Mouse (Mus musculus): ENCODE measurements around the gene Rtl6. TPM values are rescaled to one million over a fixed set of nuclear protein-coding genes. Genes with fewer than 3 reads are reported as not detected.

The Rtl6 gene
- polyA plus RNA-seq, 1 experiment from 2014 or later = 14.2 TPM

GRCm38 (mm10) chr15:84551065-84551464 lies 6.6 kb downstream of the Rtl6 start:
- no peak for ATAC-seq (ENCODE audit: insufficient number of reproducible peaks, low FRiP score, low TSS enrichment, low read depth)
- H3K9ac ChIP-seq (ENCODE audit: low read length) = no peak overlapping the region
- WGBS = 84% methylated on average over 4 of the region's 4 CpGs

GRCm38 (mm10) chr15:84549291-84549797 lies 8.3 kb downstream of the Rtl6 start:
- Histone ChIP-seq H3K27me3 (ENCODE audit: control insufficient read depth, insufficient read depth, low read length) (no peaks in the 10 kb centered on the region), H3K36me3 (ENCODE audit: control insufficient read depth, insufficient read depth, low read length) (no peaks in the 10 kb centered on the region), H3K4me3 (ENCODE audit: low read depth, low read length) (no peak overlapping the region), H3K27ac (replicated peaks; ENCODE audit: low read depth, low read length) (no peak overlapping the region), H3K4me2 (ENCODE audit: low read depth, severe bottlenecking) (no peak overlapping the region), H3K9ac (ENCODE audit: low read length) (no peak overlapping the region), H3K4me1 (ENCODE audit: control insufficient read depth, insufficient read depth, low read length) (no peaks in the 10 kb centered on the region), H3K9me3 (ENCODE audit: control insufficient read depth, low read length) (no peaks in the 10 kb centered on the region)
- no peak for ATAC-seq (ENCODE audit: insufficient number of reproducible peaks, low FRiP score, low TSS enrichment, low read depth)
- DNase-seq (ENCODE audit: low spot score) = no peak
- WGBS = 87% methylated on average over 6 of the region's 6 CpGs

More at GRCm38 (mm10) chr15:84551065-84551464, 6.6 kb downstream of the Rtl6 start:
- no peaks in the 10 kb centered on the region for H3K9me3 ChIP-seq (ENCODE audit: control insufficient read depth, low read length)
- peaks cover 3% of the 10 kb centered on the region; the same call in 1 of the 2 replicates for H3K36me3 ChIP-seq (ENCODE audit: control insufficient read depth, insufficient read depth, low read length)
- no peak overlapping the region for H3K4me2 ChIP-seq (ENCODE audit: low read depth, severe bottlenecking)
- H3K4me1 ChIP-seq (ENCODE audit: control insufficient read depth, insufficient read depth, low read length) = no peaks in the 10 kb centered on the region
- H3K27ac ChIP-seq (replicated peaks; ENCODE audit: low read depth, low read length) = no peak overlapping the region
- no peaks in the 10 kb centered on the region for H3K27me3 ChIP-seq (ENCODE audit: control insufficient read depth, insufficient read depth, low read length)
- no peak for DNase-seq (ENCODE audit: low spot score)
- no peak overlapping the region for H3K4me3 ChIP-seq (ENCODE audit: low read depth, low read length)

- ATAC-seq (ENCODE audit: insufficient number of reproducible peaks, low FRiP score, low TSS enrichment, low read depth) (no peak), DNase-seq (ENCODE audit: low spot score) (no peak)
- no peaks in the 10 kb centered on the region for H3K4me1 ChIP-seq (ENCODE audit: control insufficient read depth, insufficient read depth, low read length)
- H3K9ac ChIP-seq (ENCODE audit: low read length) = no peak overlapping the region
- no peak overlapping the region for H3K4me2 ChIP-seq (ENCODE audit: low read depth, severe bottlenecking)
- no peaks in the 10 kb centered on the region for H3K27me3 ChIP-seq (ENCODE audit: control insufficient read depth, insufficient read depth, low read length)
- H3K27ac ChIP-seq (replicated peaks; ENCODE audit: low read depth, low read length) = no peak overlapping the region
- no peaks in the 10 kb centered on the region for H3K9me3 ChIP-seq (ENCODE audit: control insufficient read depth, low read length)
- WGBS = 94% methylated on average over 3 of the region's 3 CpGs
- no peak overlapping the region for H3K4me3 ChIP-seq (ENCODE audit: low read depth, low read length)
- H3K36me3 ChIP-seq (ENCODE audit: control insufficient read depth, insufficient read depth, low read length) = no peaks in the 10 kb centered on the region
Measured at GRCm38 (mm10) chr15:84546028-84546427, 11.6 kb downstream of the Rtl6 start.

DNA sequence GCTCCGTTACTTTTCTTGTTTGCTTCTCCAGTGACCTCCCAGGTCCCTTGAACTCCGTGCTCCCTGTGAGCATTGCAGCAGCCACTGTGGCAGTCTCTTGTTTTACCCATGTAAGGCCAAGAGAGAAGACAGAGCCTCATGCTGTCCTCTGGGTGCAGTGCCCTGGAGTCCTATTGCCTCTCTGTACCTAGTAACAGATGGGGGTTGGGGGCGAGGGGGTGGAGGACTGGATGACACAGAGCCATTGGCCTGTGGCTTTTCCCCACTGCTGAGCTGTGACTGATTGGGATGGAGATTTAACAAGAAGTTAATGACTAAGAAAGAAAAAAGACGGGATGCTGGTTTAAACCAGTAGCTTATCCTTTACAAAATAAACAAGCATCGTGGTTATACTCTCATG lies 16.4 kb downstream of the Rtl6 start:
- Histone ChIP-seq H3K4me3 (ENCODE audit: low read depth, low read length) (no peak overlapping the region), H3K9me3 (ENCODE audit: control insufficient read depth, low read length) (no peaks in the 10 kb centered on the region), H3K27me3 (ENCODE audit: control insufficient read depth, insufficient read depth, low read length) (no peaks in the 10 kb centered on the region), H3K9ac (ENCODE audit: low read length) (no peak overlapping the region), H3K36me3 (ENCODE audit: control insufficient read depth, insufficient read depth, low read length) (no peaks in the 10 kb centered on the region; the same call in 1 of the 2 replicates), H3K4me1 (ENCODE audit: control insufficient read depth, insufficient read depth, low read length) (no peaks in the 10 kb centered on the region), H3K27ac (replicated peaks; ENCODE audit: low read depth, low read length) (no peak overlapping the region), H3K4me2 (ENCODE audit: low read depth, severe bottlenecking) (no peak overlapping the region)
- no peak for ATAC-seq (ENCODE audit: insufficient number of reproducible peaks, low FRiP score, low TSS enrichment, low read depth)
- no peak for DNase-seq (ENCODE audit: low spot score)
- 72% methylated on average over 5 of the region's 5 CpGs for WGBS

DNA sequence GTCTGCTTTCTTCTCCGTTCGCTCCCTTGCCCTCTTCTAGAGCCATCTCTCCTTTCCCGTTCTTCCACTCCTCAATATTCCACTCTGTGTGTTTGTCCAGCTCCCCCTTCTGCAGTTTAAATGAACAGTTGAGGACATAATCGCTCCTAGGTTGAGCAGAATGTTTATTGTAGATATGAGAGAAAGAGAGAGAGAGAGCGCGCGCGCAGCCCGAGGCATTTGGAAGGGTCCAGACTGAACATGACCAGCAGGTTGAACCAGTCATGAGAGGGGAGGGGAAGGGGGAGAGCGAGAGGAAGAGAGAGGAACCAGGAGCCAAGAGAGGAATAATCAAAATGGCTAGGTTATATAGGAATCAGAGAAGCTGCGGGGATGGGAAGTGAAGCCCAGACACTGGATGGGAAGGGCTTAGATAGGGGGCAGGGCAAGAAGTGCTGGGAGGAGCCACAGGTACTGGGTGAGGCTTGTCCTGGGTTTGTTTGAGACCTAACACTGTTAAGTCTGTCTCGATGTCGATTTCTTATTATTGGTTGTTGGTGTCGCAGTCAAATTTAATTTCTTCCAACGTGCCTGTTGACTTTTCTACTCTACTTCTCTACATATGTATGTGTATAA lies 18.5 kb downstream of the Rtl6 start:
- Histone ChIP-seq H3K9me3 (ENCODE audit: control insufficient read depth, low read length) (no peaks in the 10 kb centered on the region), H3K9ac (ENCODE audit: low read length) (no peak overlapping the region), H3K27ac (replicated peaks; ENCODE audit: low read depth, low read length) (no peak overlapping the region), H3K36me3 (ENCODE audit: control insufficient read depth, insufficient read depth, low read length) (no peaks in the 10 kb centered on the region; the same call in 1 of the 2 replicates), H3K4me2 (ENCODE audit: low read depth, severe bottlenecking) (no peak overlapping the region), H3K4me3 (ENCODE audit: low read depth, low read length) (no peak overlapping the region), H3K27me3 (ENCODE audit: control insufficient read depth, insufficient read depth, low read length) (no peaks in the 10 kb centered on the region), H3K4me1 (ENCODE audit: control insufficient read depth, insufficient read depth, low read length) (no peaks in the 10 kb centered on the region)
- WGBS = 77% methylated on average over 15 of the region's 15 CpGs
- no peak for ATAC-seq (ENCODE audit: insufficient number of reproducible peaks, low FRiP score, low TSS enrichment, low read depth)
- DNase-seq (ENCODE audit: low spot score) = no peak

DNA sequence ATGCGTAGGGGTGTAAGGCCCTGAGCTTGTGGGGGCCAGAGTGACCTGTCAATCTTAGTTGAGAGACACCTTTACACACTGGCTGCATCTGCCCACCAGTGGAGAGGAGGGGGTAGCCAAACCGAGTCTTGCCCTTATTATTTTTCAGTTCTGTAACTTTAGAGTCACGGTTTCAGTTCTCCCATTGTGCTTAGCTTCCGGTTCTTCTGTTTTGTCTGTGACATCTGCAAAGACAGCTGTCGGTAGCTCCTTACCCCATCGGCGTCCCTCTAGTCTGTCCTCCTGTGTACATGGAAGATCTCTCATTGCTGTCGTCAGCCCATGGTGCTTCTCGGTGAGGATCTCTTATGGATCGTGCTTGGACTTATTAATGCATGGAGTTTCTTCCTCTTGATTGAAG lies 20.5 kb downstream of the Rtl6 start:
- no peak overlapping the region for H3K4me2 ChIP-seq (ENCODE audit: low read depth, severe bottlenecking)
- WGBS = 87% methylated on average over 10 of the region's 10 CpGs
- no peaks in the 10 kb centered on the region; the same call in 1 of the 2 replicates for H3K36me3 ChIP-seq (ENCODE audit: control insufficient read depth, insufficient read depth, low read length)
- H3K4me1 ChIP-seq (ENCODE audit: control insufficient read depth, insufficient read depth, low read length) = peaks cover 3% of the 10 kb centered on the region
- ATAC-seq (ENCODE audit: insufficient number of reproducible peaks, low FRiP score, low TSS enrichment, low read depth) (no peak), DNase-seq (ENCODE audit: low spot score) (no peak)
- H3K4me3 ChIP-seq (ENCODE audit: low read depth, low read length) = no peak overlapping the region
- H3K27me3 ChIP-seq (ENCODE audit: control insufficient read depth, insufficient read depth, low read length) = no peaks in the 10 kb centered on the region
- H3K27ac ChIP-seq (replicated peaks; ENCODE audit: low read depth, low read length) = no peak overlapping the region
- H3K9ac ChIP-seq (ENCODE audit: low read length) = no peak overlapping the region
- H3K9me3 ChIP-seq (ENCODE audit: control insufficient read depth, low read length) = no peaks in the 10 kb centered on the region

DNA sequence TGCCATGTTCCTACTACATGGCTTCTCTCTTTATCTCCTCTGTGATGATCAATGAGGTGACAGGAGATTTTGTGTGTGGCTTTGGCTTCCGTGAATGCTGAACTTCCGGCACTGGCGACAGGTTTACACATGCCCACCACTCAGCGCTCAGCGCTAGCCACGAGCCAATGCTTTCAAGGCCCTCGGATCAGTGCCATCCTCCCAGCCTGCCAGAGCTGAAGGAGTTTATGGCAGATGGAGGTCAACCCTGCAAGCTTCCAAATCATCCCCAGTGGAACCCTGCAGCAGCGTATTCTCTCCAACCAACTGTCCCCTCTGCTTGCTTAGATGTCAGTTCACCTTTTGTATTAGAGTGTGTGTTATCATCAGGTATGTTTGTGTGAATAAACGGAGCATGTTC lies 21.0 kb downstream of the Rtl6 start:
- DNase-seq (ENCODE audit: low spot score) = no peak
- H3K4me3 ChIP-seq (ENCODE audit: low read depth, low read length) = no peak overlapping the region
- no peaks in the 10 kb centered on the region; the same call in 1 of the 2 replicates for H3K36me3 ChIP-seq (ENCODE audit: control insufficient read depth, insufficient read depth, low read length)
- H3K9me3 ChIP-seq (ENCODE audit: control insufficient read depth, low read length) = no peaks in the 10 kb centered on the region
- H3K9ac ChIP-seq (ENCODE audit: low read length) = no peak overlapping the region
- 93% methylated on average over 9 of the region's 9 CpGs for WGBS
- no peak overlapping the region for H3K27ac ChIP-seq (replicated peaks; ENCODE audit: low read depth, low read length)
- H3K4me2 ChIP-seq (ENCODE audit: low read depth, severe bottlenecking) = no peak overlapping the region
- no peak for ATAC-seq (ENCODE audit: insufficient number of reproducible peaks, low FRiP score, low TSS enrichment, low read depth)
- no peaks in the 10 kb centered on the region for H3K27me3 ChIP-seq (ENCODE audit: control insufficient read depth, insufficient read depth, low read length)
- H3K4me1 ChIP-seq (ENCODE audit: control insufficient read depth, insufficient read depth, low read length) = peaks cover 3% of the 10 kb centered on the region

DNA sequence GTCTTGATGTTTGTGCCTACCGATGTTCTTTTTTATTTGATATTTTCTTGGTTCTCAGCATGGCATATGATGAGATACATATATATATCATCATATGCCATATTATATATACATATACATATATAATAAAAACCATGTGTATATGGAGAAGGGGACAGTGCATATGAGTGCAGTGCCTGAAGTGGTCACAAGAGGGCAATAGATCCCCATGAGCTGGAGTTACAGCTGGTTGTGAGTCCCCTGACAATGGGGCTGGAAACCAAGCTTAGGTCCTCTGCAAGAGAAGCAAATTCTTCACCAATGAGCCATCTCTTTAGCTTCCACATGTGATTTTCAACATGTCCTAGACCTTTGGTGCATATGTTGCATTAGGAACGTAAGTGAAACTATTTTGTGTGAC lies 21.7 kb downstream of the Rtl6 start:
- Histone ChIP-seq H3K9ac (ENCODE audit: low read length) (no peak overlapping the region), H3K4me3 (ENCODE audit: low read depth, low read length) (no peak overlapping the region), H3K27me3 (ENCODE audit: control insufficient read depth, insufficient read depth, low read length) (no peaks in the 10 kb centered on the region), H3K27ac (replicated peaks; ENCODE audit: low read depth, low read length) (no peak overlapping the region), H3K9me3 (ENCODE audit: control insufficient read depth, low read length) (no peaks in the 10 kb centered on the region), H3K4me2 (ENCODE audit: low read depth, severe bottlenecking) (no peak overlapping the region), H3K36me3 (ENCODE audit: control insufficient read depth, insufficient read depth, low read length) (no peaks in the 10 kb centered on the region; the same call in 1 of the 2 replicates), H3K4me1 (ENCODE audit: control insufficient read depth, insufficient read depth, low read length) (peaks cover 3% of the 10 kb centered on the region)
- no peak for ATAC-seq (ENCODE audit: insufficient number of reproducible peaks, low FRiP score, low TSS enrichment, low read depth)
- 85% methylated on average over 2 of the region's 2 CpGs for WGBS
- no peak for DNase-seq (ENCODE audit: low spot score)

DNA sequence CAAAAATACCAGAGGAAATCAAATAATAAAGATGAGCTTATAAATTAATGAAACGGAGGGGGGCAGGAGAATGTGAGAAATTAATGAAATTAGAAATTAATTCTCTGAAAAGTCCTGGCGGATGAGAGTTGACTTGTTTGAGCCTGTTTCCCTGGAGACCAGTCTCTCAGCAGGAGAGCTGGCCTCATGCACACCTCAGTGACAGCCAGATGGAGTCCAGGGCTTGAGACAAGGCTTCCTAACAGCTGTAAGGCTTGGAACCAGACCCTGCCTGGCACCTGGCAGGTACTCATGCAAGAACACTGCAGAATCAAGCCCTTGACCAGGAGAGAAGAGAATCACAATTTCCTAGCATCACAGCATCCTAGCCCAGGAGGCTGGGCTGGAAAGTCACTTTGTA lies 25.4 kb downstream of the Rtl6 start:
- H3K9ac ChIP-seq (ENCODE audit: low read length) = no peak overlapping the region
- H3K36me3 ChIP-seq (ENCODE audit: control insufficient read depth, insufficient read depth, low read length) = no peaks in the 10 kb centered on the region; the same call in 1 of the 2 replicates
- H3K4me3 ChIP-seq (ENCODE audit: low read depth, low read length) = no peak overlapping the region
- DNase-seq (ENCODE audit: low spot score) = peak; percentile 71
- no peak overlapping the region for H3K4me2 ChIP-seq (ENCODE audit: low read depth, severe bottlenecking)
- no peak for ATAC-seq (ENCODE audit: insufficient number of reproducible peaks, low FRiP score, low TSS enrichment, low read depth)
- H3K4me1 ChIP-seq (ENCODE audit: control insufficient read depth, insufficient read depth, low read length) = peaks cover 6% of the 10 kb centered on the region
- no peak overlapping the region for H3K27ac ChIP-seq (replicated peaks; ENCODE audit: low read depth, low read length)
- WGBS = 39% methylated on average over 2 of the region's 2 CpGs
- no peaks in the 10 kb centered on the region for H3K9me3 ChIP-seq (ENCODE audit: control insufficient read depth, low read length)
- H3K27me3 ChIP-seq (ENCODE audit: control insufficient read depth, insufficient read depth, low read length) = no peaks in the 10 kb centered on the region

Data from limb, embryonic 11.5 days (tissue).